Mouse (Mus musculus) megakaryocyte, embryonic 14.5 days (primary cell): ENCODE results near the gene Cntnap1.

Source experiments
- FLI1 ChIP-seq: IDR thresholded peaks from 2 replicates; pipeline ENCODE4 v1.6.1; 2012; ENCODE audit warnings: low read length, inconsistent platforms, mixed read lengths
- GATA1 ChIP-seq: IDR thresholded peaks from 3 replicates; pipeline ENCODE4 v1.6.1; 2012; ENCODE audit warnings: mixed read lengths, low read length, inconsistent platforms, borderline replicate concordance

GRCm38 (mm10) chr11:101230991-101231871 lies 60.9 kb downstream of the Cntnap1 start:
- no peak for TF ChIP-seq GATA1
- no peak for TF ChIP-seq FLI1
